Mouse (Mus musculus): ENCODE measurements around the gene Pgghg. TPM values are rescaled to one million over a fixed set of nuclear protein-coding genes. Genes with fewer than 3 reads are reported as not detected.

The Pgghg gene
- total and polyA plus RNA-seq, 3 experiments = 3.1 to 3.3 (median 3.2) TPM

GRCm38 (mm10) chr7:140908181-140908580 is 33.0 kb upstream of the Pgghg start:
- dilution Hi-C loops (cut with MboI; ENCODE audit: extremely low pct_ligation_motif_present, extremely low pct_unique_long_range_greater_than_20kb, low sequenced_read_pairs) = no loop called here
- H3K4me2 ChIP-seq (ENCODE audit: insufficient read depth, low read depth, poor library complexity, severe bottlenecking) = no peak overlapping the region

DNA sequence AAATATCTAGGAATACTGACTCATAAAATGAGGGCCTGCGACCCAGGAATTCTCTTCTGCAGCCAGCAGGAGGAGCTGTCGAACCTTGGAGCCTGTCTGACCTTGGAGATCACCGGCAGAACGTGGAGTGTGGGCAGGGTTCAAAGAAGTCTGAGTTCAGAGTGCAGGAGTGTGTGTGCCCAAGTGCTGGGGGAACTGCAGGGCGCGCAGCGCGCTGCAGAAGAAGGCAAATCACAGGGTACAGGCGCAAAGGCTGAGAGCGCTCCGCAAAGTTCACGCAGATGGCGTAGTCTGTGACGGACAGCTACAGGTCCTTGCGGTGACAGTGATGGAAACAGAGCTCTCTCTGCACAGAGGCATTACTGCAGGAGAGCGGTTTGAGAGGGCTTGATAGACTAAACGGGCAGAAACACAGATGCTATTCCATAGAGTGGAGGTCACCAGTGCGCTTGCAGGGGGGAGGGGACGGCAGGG is 32.5 kb upstream of the Pgghg start:
- DNase-seq (ENCODE audit: extremely low read depth) = peak; percentile 86
- H3K79me2 ChIP-seq (replicated peaks; ENCODE audit: control insufficient read depth, extremely low read depth, insufficient read depth, poor library complexity, severe bottlenecking) = no peaks in the 10 kb centered on the region
- H3K4me3 ChIP-seq (replicated peaks in 1 of 3; ENCODE audit: low read depth in 2 of 3, low read length in 2 of 3, poor library complexity in 1 of 3) = peak overlapping the region; percentile 29 to 53 (median 34)
- peaks cover 2 to 13% of the 10 kb centered on the region in 2 experiments; a peak in 3 of 4 replicates for H3K4me1 ChIP-seq (ENCODE audit: control insufficient read depth in 1 of 2, insufficient read depth in 2 of 2)
- H3K9ac ChIP-seq (ENCODE audit: insufficient read depth, low read depth) = peak overlapping the region; percentile 1; the same call in 1 of the 2 replicates
- peak overlapping the region; percentile 76 for H3K4me2 ChIP-seq (ENCODE audit: insufficient read depth, low read depth, poor library complexity, severe bottlenecking)
- dilution Hi-C loops (cut with MboI; ENCODE audit: extremely low pct_ligation_motif_present, extremely low pct_unique_long_range_greater_than_20kb, low sequenced_read_pairs) = no loop called here
- in situ Hi-C loops (cut with MboI; ENCODE audit: low pct_ligation_motif_present, low pct_unique_long_range_greater_than_20kb, low sequenced_read_pairs) = no loop called here
- no peaks in the 10 kb centered on the region for H3K9me3 ChIP-seq (replicated peaks; ENCODE audit: low read length)
- H3K36me3 ChIP-seq (replicated peaks in 1 of 2; ENCODE audit: control insufficient read depth in 1 of 2, insufficient read depth in 1 of 2, low read length in 1 of 2) = no peaks in the 10 kb centered on the region
- H3K27ac ChIP-seq (ENCODE audit: insufficient read depth, low read depth) = 0 out of 2 replicates have a peak overlapping the region, but pooled peaks have one; percentile 11
- peaks cover 5% of the 10 kb centered on the region for H3K27me3 ChIP-seq (replicated peaks)
- TF ChIP-seq E2F4 (IDR thresholded peaks at IDR 0.05; ENCODE audit: insufficient replicate concordance, low read depth, low read length) = no peak
- TF ChIP-seq CTCF (conservative IDR thresholded peaks at IDR 0.05 in 1 of 2, IDR thresholded peaks at IDR 0.05 in 1 of 2; ENCODE audit: low read depth in 2 of 2, low read length in 2 of 2) = peak; percentile 67 to 97
- no peak for TF ChIP-seq MAZ (IDR thresholded peaks at IDR 0.05; ENCODE audit: low read depth, low read length)
- no peak for TF ChIP-seq JUN (IDR thresholded peaks at IDR 0.05; ENCODE audit: insufficient read depth, low read depth, low read length)
- no peak for TF ChIP-seq ELF1 (IDR thresholded peaks at IDR 0.05; ENCODE audit: low read depth, low read length)
- peak; percentile 70; the same call in 1 of the 2 replicates for TF ChIP-seq MXI1 (IDR thresholded peaks at IDR 0.05; ENCODE audit: low read depth, low read length)
- TF ChIP-seq HCFC1 (IDR thresholded peaks at IDR 0.05; ENCODE audit: low read depth, low read length) = no peak
- TF ChIP-seq ZNF384 (IDR thresholded peaks at IDR 0.05; ENCODE audit: low read depth, low read length) = no peak
- TF ChIP-seq ZKSCAN1 (IDR thresholded peaks at IDR 0.05; ENCODE audit: borderline replicate concordance, low read depth, low read length) = no peak
- no peak for TF ChIP-seq CHD1 (IDR thresholded peaks at IDR 0.05; ENCODE audit: low read depth, low read length)
- TF ChIP-seq GABPA (IDR thresholded peaks at IDR 0.05; ENCODE audit: insufficient replicate concordance, low read depth, low read length) = no peak
- TF ChIP-seq USF1 (IDR thresholded peaks at IDR 0.05; ENCODE audit: low read depth, low read length) = no peak
- TF ChIP-seq MAFK (IDR thresholded peaks at IDR 0.05; ENCODE audit: insufficient replicate concordance, low read length) = no peak
- no peak for TF ChIP-seq RCOR1 (conservative IDR thresholded peaks at IDR 0.05; ENCODE audit: low read depth, low read length)
- TF ChIP-seq IRF4 (IDR thresholded peaks at IDR 0.05; ENCODE audit: low read depth, low read length) = no peak; the same call in 1 of the 2 replicates
- no peak for TF ChIP-seq PAX5 (IDR thresholded peaks at IDR 0.05; ENCODE audit: low read length)
- no peak for TF ChIP-seq TBP (conservative IDR thresholded peaks at IDR 0.05; ENCODE audit: low read depth, low read length)
- TF ChIP-seq ZC3H11A (IDR thresholded peaks at IDR 0.05; ENCODE audit: low read depth, low read length) = peak; percentile 61
- TF ChIP-seq EP300 (IDR thresholded peaks at IDR 0.05; ENCODE audit: low read length) = no peak
- no peak for TF ChIP-seq TCF12 (IDR thresholded peaks at IDR 0.05; ENCODE audit: low read depth, low read length)
- TF ChIP-seq USF2 (conservative IDR thresholded peaks at IDR 0.05; ENCODE audit: low read depth, low read length) = no peak
- no peak for TF ChIP-seq SIN3A (IDR thresholded peaks at IDR 0.05; ENCODE audit: low read length)
- no peak for TF ChIP-seq NELFE (IDR thresholded peaks at IDR 0.05; ENCODE audit: low read depth, low read length)
- peak; percentile 94 for TF ChIP-seq RAD21 (IDR thresholded peaks at IDR 0.05; ENCODE audit: low read depth, low read length)
- TF ChIP-seq MEF2A (IDR thresholded peaks at IDR 0.05; ENCODE audit: borderline replicate concordance, low read depth, low read length) = no peak
- TF ChIP-seq NRF1 (IDR thresholded peaks at IDR 0.05; ENCODE audit: low read depth, low read length) = no peak
- no peak for TF ChIP-seq ETS1 (conservative IDR thresholded peaks at IDR 0.05; ENCODE audit: low read depth, low read length)
- TF ChIP-seq ZMIZ1 (IDR thresholded peaks at IDR 0.05; ENCODE audit: low read depth, low read length) = no peak
- TF ChIP-seq CHD2 (IDR thresholded peaks at IDR 0.05; ENCODE audit: low read length) = no peak
- TF ChIP-seq UBTF (IDR thresholded peaks at IDR 0.05; ENCODE audit: low read depth, low read length) = no peak
- TF ChIP-seq SMC3 (IDR thresholded peaks at IDR 0.05; ENCODE audit: low read depth, low read length) = peak; percentile 98

More at GRCm38 (mm10) chr7:140908181-140908580, 33.0 kb upstream of the Pgghg start:
- H3K9me3 ChIP-seq (replicated peaks; ENCODE audit: low read length) = no peaks in the 10 kb centered on the region
- peaks cover 2 to 13% of the 10 kb centered on the region in 2 experiments; a peak in 3 of 4 replicates for H3K4me1 ChIP-seq (ENCODE audit: control insufficient read depth in 1 of 2, insufficient read depth in 2 of 2)
- H3K27ac ChIP-seq (ENCODE audit: insufficient read depth, low read depth) = no peak overlapping the region
- H3K4me3 ChIP-seq (replicated peaks in 1 of 3; ENCODE audit: low read depth in 2 of 3, low read length in 2 of 3, poor library complexity in 1 of 3) = no peak overlapping the region
- no peaks in the 10 kb centered on the region for H3K79me2 ChIP-seq (replicated peaks; ENCODE audit: control insufficient read depth, extremely low read depth, insufficient read depth, poor library complexity, severe bottlenecking)
- H3K9ac ChIP-seq (ENCODE audit: insufficient read depth, low read depth) = no peak overlapping the region
- H3K36me3 ChIP-seq (replicated peaks in 1 of 2; ENCODE audit: control insufficient read depth in 1 of 2, insufficient read depth in 1 of 2, low read length in 1 of 2) = no peaks in the 10 kb centered on the region
- in situ Hi-C loops (cut with MboI; ENCODE audit: low pct_ligation_motif_present, low pct_unique_long_range_greater_than_20kb, low sequenced_read_pairs) = no loop called here
- H3K27me3 ChIP-seq (replicated peaks) = peaks cover 5% of the 10 kb centered on the region
- DNase-seq (ENCODE audit: extremely low read depth) = no peak
- no peak for TF ChIP-seq TCF12 (IDR thresholded peaks at IDR 0.05; ENCODE audit: low read depth, low read length)
- no peak for TF ChIP-seq MEF2A (IDR thresholded peaks at IDR 0.05; ENCODE audit: borderline replicate concordance, low read depth, low read length)
- TF ChIP-seq CHD1 (IDR thresholded peaks at IDR 0.05; ENCODE audit: low read depth, low read length) = no peak
- no peak for TF ChIP-seq SIN3A (IDR thresholded peaks at IDR 0.05; ENCODE audit: low read length)
